ENCODE assay signal across 8 mouse cellular contexts in the genomic region with DNA sequence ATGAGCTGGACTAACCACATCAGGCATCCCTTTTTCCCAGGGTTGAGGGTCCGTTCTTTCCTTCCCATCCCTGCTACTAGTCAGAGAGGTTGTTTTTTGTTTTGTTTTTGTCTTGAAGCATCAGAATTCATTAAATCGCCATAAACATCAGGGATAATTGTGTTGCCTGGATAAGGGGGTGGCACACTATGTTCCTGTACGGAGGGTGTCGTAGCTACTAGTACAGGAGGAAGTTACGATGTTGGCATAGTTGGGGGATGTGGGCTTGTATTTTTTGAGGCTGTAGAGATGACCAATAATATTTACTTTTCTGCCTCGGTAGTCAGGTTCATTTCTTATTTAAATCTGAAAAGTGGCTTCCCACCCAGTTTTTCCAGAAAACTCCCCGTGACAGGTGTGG. TPM values are rescaled to one million over a fixed set of nuclear protein-coding genes. Genes with fewer than 3 reads are reported as not detected.
DNase-seq lines count a peak whose midpoint lies in the region; ATAC-seq lines count a peak whose summit lies in the region.

No protein-coding gene starts in this region.

- WGBS in hindbrain, embryonic 15.5 days: 7% methylated on average over 7 of the region's 7 CpGs

- peaks cover 29% of the 10 kb centered on the region for H3K27me3 ChIP-seq in hindbrain, embryonic 15.5 days

- peak overlapping the region; percentile 90 for H3K4me2 ChIP-seq in hindbrain, embryonic 15.5 days

- peak overlapping the region; percentile 98 for H3K4me3 ChIP-seq in brown adipose tissue, adult 24 weeks (ENCODE audit: insufficient read depth, low read depth, low read length)
- H3K4me3 ChIP-seq in hindbrain, embryonic 15.5 days: peak overlapping the region; percentile 55

- DNase-seq in heart, adult 9 months (ENCODE audit: low spot score in 2 of 2): peak; percentile 13 to 27
- no peak for DNase-seq in heart, adult 11 months
- peak; percentile 56 for DNase-seq in lung, postnatal 36 days
- no peak for DNase-seq in Muller cell, postnatal 12 days (ENCODE audit: inconsistent ontology term)
- DNase-seq in frontal cortex, postnatal 10 days (ENCODE audit: low spot score in 2 of 2): no peak
- DNase-seq in ovary, adult 18-20 months (ENCODE audit: low spot score): no peak

- ATAC-seq in hindbrain, embryonic 15.5 days (ENCODE audit: low FRiP score, low read depth): no peak

- peak overlapping the region; percentile 70 for H3K27ac ChIP-seq in brown adipose tissue, adult 24 weeks (replicated peaks; ENCODE audit: low read depth, low read length)
- no peak overlapping the region for H3K27ac ChIP-seq in hindbrain, embryonic 15.5 days (replicated peaks)

- H3K36me3 ChIP-seq in hindbrain, embryonic 15.5 days: no peaks in the 10 kb centered on the region

- H3K9me3 ChIP-seq in hindbrain, embryonic 15.5 days: no peaks in the 10 kb centered on the region

- H3K4me1 ChIP-seq in brown adipose tissue, adult 24 weeks (ENCODE audit: control insufficient read depth, insufficient read depth, insufficient read length, low read length): peaks cover 17% of the 10 kb centered on the region; the same call in 1 of the 2 replicates
- peaks cover 24% of the 10 kb centered on the region for H3K4me1 ChIP-seq in hindbrain, embryonic 15.5 days (replicated peaks)

- H3K9ac ChIP-seq in hindbrain, embryonic 15.5 days: peak overlapping the region; percentile 66

RNA-seq across cellular contexts. Expression of gene Dgka, which starts 1.4 kb away (rescaled TPM):
- polyA plus RNA-seq in brown adipose tissue, adult 24 weeks (2012; ENCODE audit: insufficient read depth, insufficient read length, missing spikeins): 4.6 and 6.0 TPM in 2 replicates
- polyA plus RNA-seq in hindbrain, embryonic 15.5 days (2015; fragmentation: Nextera tagmentation; extraction: Ambion mirVana): 7.7 and 8.9 TPM in 2 replicates

RNA-seq across cellular contexts. Expression of gene Pym1, which starts 4.5 kb away (rescaled TPM):
- 12.5 and 19.5 TPM in 2 replicates for polyA plus RNA-seq in brown adipose tissue, adult 24 weeks (2012; ENCODE audit: insufficient read depth, insufficient read length, missing spikeins)
- 44.5 and 47.0 TPM in 2 replicates for polyA plus RNA-seq in hindbrain, embryonic 15.5 days (2015; fragmentation: Nextera tagmentation; extraction: Ambion mirVana)

RNA-seq across cellular contexts. Expression of gene Cdk2, which starts 38.4 kb away (rescaled TPM):
- 8.6 and 11.1 TPM in 2 replicates for polyA plus RNA-seq in brown adipose tissue, adult 24 weeks (2012; ENCODE audit: insufficient read depth, insufficient read length, missing spikeins)
- polyA plus RNA-seq in hindbrain, embryonic 15.5 days (2015; fragmentation: Nextera tagmentation; extraction: Ambion mirVana): 22.4 and 23.5 TPM in 2 replicates

RNA-seq across cellular contexts. Expression of gene Pmel, which starts 39.2 kb away (rescaled TPM):
- not detected in 2 replicates for polyA plus RNA-seq in brown adipose tissue, adult 24 weeks (2012; ENCODE audit: insufficient read depth, insufficient read length, missing spikeins)
- polyA plus RNA-seq in hindbrain, embryonic 15.5 days (2015; fragmentation: Nextera tagmentation; extraction: Ambion mirVana): 0.62 and 1.1 TPM in 2 replicates

RNA-seq across cellular contexts. Expression of gene Rab5b, which starts 47.2 kb away (rescaled TPM):
- polyA plus RNA-seq in brown adipose tissue, adult 24 weeks (2012; ENCODE audit: insufficient read depth, insufficient read length, missing spikeins): 87.6 and 108 TPM in 2 replicates
- polyA plus RNA-seq in hindbrain, embryonic 15.5 days (2015; fragmentation: Nextera tagmentation; extraction: Ambion mirVana): 113 and 121 TPM in 2 replicates

Comparison
In these comparisons a context has a peak if more than half of its experiments do, and no peak if none do; other contexts are left out.
1. DNase-seq: peak in heart, adult 9 months (2 of 2) and lung, postnatal 36 days (single experiment); none in heart, adult 11 months (single experiment), Muller cell, postnatal 12 days (single experiment), frontal cortex, postnatal 10 days (0 of 2) and ovary, adult 18-20 months (single experiment).